In genomic region chr11:30754855-30755530, GRCm38 (mm10) we compare ENCODE assay signal across 8 mouse cellular contexts. TPM values are rescaled to one million over a fixed set of nuclear protein-coding genes. Genes with fewer than 3 reads are reported as not detected.
DNase-seq lines count a peak whose midpoint lies in the region; ATAC-seq and TF ChIP-seq lines count a peak whose summit lies in the region.

No protein-coding gene starts in this region.

- no peak for TF ChIP-seq CTCF in stomach, postnatal 0 days (IDR thresholded peaks at IDR 0.05; ENCODE audit: low read depth)

- peaks cover 3% of the 10 kb centered on the region; the same call in 1 of the 2 replicates for H3K27me3 ChIP-seq in embryonic facial prominence, embryonic 11.5 days (ENCODE audit: control insufficient read depth, insufficient read depth, low read length)
- peaks cover 12% of the 10 kb centered on the region; the same call in 1 of the 2 replicates for H3K27me3 ChIP-seq in heart, embryonic 15.5 days
- no peaks in the 10 kb centered on the region for H3K27me3 ChIP-seq in stomach, postnatal 0 days (ENCODE audit: control insufficient read depth, insufficient read depth, low read length)

- under 1% methylated on average over 51 of the region's 66 CpGs for WGBS in embryonic facial prominence, embryonic 11.5 days
- WGBS in heart, embryonic 15.5 days, result 1% methylated on average over 53 of the region's 66 CpGs
- under 1% methylated on average over 43 of the region's 66 CpGs for WGBS in stomach, postnatal 0 days

- peak; percentile 87 for ATAC-seq in embryonic facial prominence, embryonic 11.5 days (replicated peaks; ENCODE audit: insufficient number of reproducible peaks, low FRiP score, low TSS enrichment, low read depth)
- ATAC-seq in heart, embryonic 15.5 days (replicated peaks; ENCODE audit: insufficient number of reproducible peaks, insufficient read depth, low FRiP score, low read depth), result peak; percentile 82
- peak; percentile 71 for ATAC-seq in stomach, postnatal 0 days (ENCODE audit: low FRiP score, low TSS enrichment)

- H3K9ac ChIP-seq in embryonic facial prominence, embryonic 11.5 days (replicated peaks; ENCODE audit: low read length), result peak overlapping the region; percentile 70
- H3K9ac ChIP-seq in heart, embryonic 15.5 days, result peak overlapping the region; percentile 71
- H3K9ac ChIP-seq in stomach, postnatal 0 days (ENCODE audit: low read length), result peak overlapping the region; percentile 63

- H3K27ac ChIP-seq in embryonic facial prominence, embryonic 11.5 days (replicated peaks; ENCODE audit: low read depth, low read length), result no peak overlapping the region
- peak overlapping the region; percentile 37; the same call in 1 of the 2 replicates for H3K27ac ChIP-seq in heart, embryonic 15.5 days
- H3K27ac ChIP-seq in stomach, postnatal 0 days (replicated peaks), result no peak overlapping the region

- H3K4me2 ChIP-seq in embryonic facial prominence, embryonic 11.5 days (ENCODE audit: low read depth, low read length), result peak overlapping the region; percentile 98
- H3K4me2 ChIP-seq in heart, embryonic 15.5 days, result peak overlapping the region; percentile 97
- peak overlapping the region; percentile 98 for H3K4me2 ChIP-seq in stomach, postnatal 0 days (replicated peaks; ENCODE audit: low read depth)

- H3K36me3 ChIP-seq in embryonic facial prominence, embryonic 11.5 days (replicated peaks; ENCODE audit: control insufficient read depth, insufficient read depth, low read depth, low read length), result no peaks in the 10 kb centered on the region
- no peaks in the 10 kb centered on the region for H3K36me3 ChIP-seq in heart, embryonic 15.5 days
- no peaks in the 10 kb centered on the region for H3K36me3 ChIP-seq in stomach, postnatal 0 days (ENCODE audit: control insufficient read depth, insufficient read depth, low read length)

- no peaks in the 10 kb centered on the region for H3K4me1 ChIP-seq in embryonic facial prominence, embryonic 11.5 days (ENCODE audit: control insufficient read depth, insufficient read depth, low read length)
- peaks cover 4% of the 10 kb centered on the region; the same call in 1 of the 2 replicates for H3K4me1 ChIP-seq in heart, embryonic 15.5 days (replicated peaks)
- H3K4me1 ChIP-seq in stomach, postnatal 0 days (replicated peaks; ENCODE audit: control insufficient read depth, insufficient read depth), result no peaks in the 10 kb centered on the region

- peak; percentile 25 for DNase-seq in ovary, postnatal 36 days (ENCODE audit: low spot score)
- no peak for DNase-seq in ovary, postnatal 14 days (ENCODE audit: low spot score)
- peak; percentile 29 for DNase-seq in embryonic facial prominence, embryonic 11.5 days (ENCODE audit: low spot score)
- peak; percentile 40 to 64 for DNase-seq in kidney, postnatal 36 days
- peak; percentile 61 for DNase-seq in mesoderm, embryonic 11.5 days (ENCODE audit: low read depth, low spot score)
- DNase-seq in stomach, postnatal 0 days (ENCODE audit: low spot score), result peak; percentile 52
- DNase-seq in thymus, postnatal 14 days, result no peak

- H3K9me3 ChIP-seq in embryonic facial prominence, embryonic 11.5 days (replicated peaks; ENCODE audit: control insufficient read depth, low read length), result no peaks in the 10 kb centered on the region
- no peaks in the 10 kb centered on the region for H3K9me3 ChIP-seq in heart, embryonic 15.5 days (replicated peaks)
- H3K9me3 ChIP-seq in stomach, postnatal 0 days (ENCODE audit: control insufficient read depth, low read length), result no peaks in the 10 kb centered on the region

- no peak for TF ChIP-seq EP300 in stomach, postnatal 0 days (optimal IDR thresholded peaks at IDR 0.05)

- H3K4me3 ChIP-seq in embryonic facial prominence, embryonic 11.5 days (ENCODE audit: low read depth, low read length), result peak overlapping the region; percentile 59
- peak overlapping the region; percentile 65 for H3K4me3 ChIP-seq in heart, embryonic 15.5 days
- peak overlapping the region; percentile 52 for H3K4me3 ChIP-seq in stomach, postnatal 0 days (ENCODE audit: low read depth, low read length)

RNA-seq across cellular contexts. Expression of gene Psme4, which starts 16.5 kb away (rescaled TPM):
- polyA plus RNA-seq in embryonic facial prominence, embryonic 11.5 days (2014; fragmentation: Nextera tagmentation; extraction: Ambion mirVana), result 33.8 and 35.3 TPM in 2 replicates
- 10.1 and 11.5 TPM in 2 replicates for polyA plus RNA-seq in heart, embryonic 15.5 days (2015; fragmentation: Nextera tagmentation; extraction: Ambion mirVana)
- 9.9 and 10.7 TPM in 2 replicates for polyA plus RNA-seq in stomach, postnatal 0 days (2015; fragmentation: Nextera tagmentation; extraction: Ambion mirVana)

Comparison
In these comparisons a context has a peak if more than half of its experiments do, and no peak if none do; other contexts are left out.
1. DNase-seq: peak in ovary, postnatal 36 days (single experiment), embryonic facial prominence, embryonic 11.5 days (single experiment), kidney, postnatal 36 days (2 of 2), mesoderm, embryonic 11.5 days (single experiment) and stomach, postnatal 0 days (single experiment); none in ovary, postnatal 14 days (single experiment) and thymus, postnatal 14 days (single experiment).
2. Peak in every context shown above with its lines, with median percentiles within 50 percentile points of each other: ATAC-seq, H3K4me2 ChIP-seq, H3K4me3 ChIP-seq and H3K9ac ChIP-seq.